Mouse (Mus musculus): ENCODE measurements around the gene Mylk. TPM values are rescaled to one million over a fixed set of nuclear protein-coding genes. Genes with fewer than 3 reads are reported as not detected.

The Mylk gene
- total and polyA plus RNA-seq, 3 experiments: 0.04 to 0.10 TPM; not detected in 1

DNA sequence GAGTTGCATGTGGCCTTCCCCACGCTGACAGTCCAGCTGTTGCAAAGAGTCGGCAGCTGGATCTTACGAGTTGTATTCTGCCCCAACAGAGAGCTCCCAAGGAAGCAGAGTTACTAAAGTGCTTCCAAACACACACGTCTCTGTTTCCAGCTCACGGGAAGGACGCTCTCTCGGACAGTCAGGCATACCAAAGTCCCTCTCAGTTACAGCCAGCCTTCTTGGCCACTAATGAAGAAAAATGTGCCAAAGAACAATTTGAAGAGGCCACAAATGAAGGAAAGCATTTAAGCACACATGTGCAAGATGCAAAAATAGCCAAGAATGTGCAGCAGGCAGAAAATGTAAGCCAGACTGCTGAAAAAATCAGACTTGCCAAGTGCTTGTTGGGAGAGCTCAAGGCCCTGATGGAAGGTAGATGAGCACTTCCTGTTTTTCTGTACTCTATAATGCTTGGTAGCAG, 38.5 kb upstream of the Mylk start:
- no peak for TF ChIP-seq ZNF384 (IDR thresholded peaks at IDR 0.05; ENCODE audit: low read depth, low read length)
- no peak for TF ChIP-seq PAX5 (IDR thresholded peaks at IDR 0.05; ENCODE audit: low read length)
- no peak for TF ChIP-seq CTCF (conservative IDR thresholded peaks at IDR 0.05 in 1 of 2, IDR thresholded peaks at IDR 0.05 in 1 of 2; ENCODE audit: low read depth in 2 of 2, low read length in 2 of 2)
- TF ChIP-seq TCF12 (IDR thresholded peaks at IDR 0.05; ENCODE audit: low read depth, low read length): no peak
- no peak for TF ChIP-seq CHD2 (IDR thresholded peaks at IDR 0.05; ENCODE audit: low read length)
- TF ChIP-seq MEF2A (IDR thresholded peaks at IDR 0.05; ENCODE audit: borderline replicate concordance, low read depth, low read length): no peak
- no peak for TF ChIP-seq CHD1 (IDR thresholded peaks at IDR 0.05; ENCODE audit: low read depth, low read length)
- no peak for TF ChIP-seq MXI1 (IDR thresholded peaks at IDR 0.05; ENCODE audit: low read depth, low read length)
- no peak for TF ChIP-seq ZC3H11A (IDR thresholded peaks at IDR 0.05; ENCODE audit: low read depth, low read length)
- no peak for TF ChIP-seq MAFK (IDR thresholded peaks at IDR 0.05; ENCODE audit: insufficient replicate concordance, low read length)
- no peak for TF ChIP-seq ZMIZ1 (IDR thresholded peaks at IDR 0.05; ENCODE audit: low read depth, low read length)
- no peak for TF ChIP-seq BHLHE40 (IDR thresholded peaks at IDR 0.05; ENCODE audit: low read depth, low read length)
- TF ChIP-seq ZKSCAN1 (IDR thresholded peaks at IDR 0.05; ENCODE audit: borderline replicate concordance, low read depth, low read length): no peak
- TF ChIP-seq E2F4 (IDR thresholded peaks at IDR 0.05; ENCODE audit: insufficient replicate concordance, low read depth, low read length): no peak
- no peak for TF ChIP-seq MAZ (IDR thresholded peaks at IDR 0.05; ENCODE audit: low read depth, low read length)
- TF ChIP-seq POLR2A (IDR thresholded peaks at IDR 0.05; ENCODE audit: low read depth, low read length): no peak
- TF ChIP-seq USF2 (conservative IDR thresholded peaks at IDR 0.05; ENCODE audit: low read depth, low read length): no peak
- TF ChIP-seq ETS1 (conservative IDR thresholded peaks at IDR 0.05; ENCODE audit: low read depth, low read length): no peak
- no peak for TF ChIP-seq NELFE (IDR thresholded peaks at IDR 0.05; ENCODE audit: low read depth, low read length)
- Histone ChIP-seq H3K4me3 (replicated peaks in 1 of 3; ENCODE audit: low read depth in 2 of 3, low read length in 2 of 3, poor library complexity in 1 of 3) (no peak overlapping the region), H3K79me2 (replicated peaks; ENCODE audit: control insufficient read depth, extremely low read depth, insufficient read depth, poor library complexity, severe bottlenecking) (no peaks in the 10 kb centered on the region), H3K36me3 (replicated peaks in 1 of 2; ENCODE audit: control insufficient read depth in 1 of 2, insufficient read depth in 1 of 2, low read length in 1 of 2) (peaks cover 37 to 77% of the 10 kb centered on the region in 2 experiments), H3K27me3 (replicated peaks) (no peaks in the 10 kb centered on the region), H3K9me3 (replicated peaks; ENCODE audit: low read length) (no peaks in the 10 kb centered on the region), H3K4me2 (ENCODE audit: insufficient read depth, low read depth, poor library complexity, severe bottlenecking) (no peak overlapping the region), H3K9ac (ENCODE audit: insufficient read depth, low read depth) (no peak overlapping the region), H3K27ac (ENCODE audit: insufficient read depth, low read depth) (no peak overlapping the region), H3K4me1 (ENCODE audit: control insufficient read depth in 1 of 2, insufficient read depth in 2 of 2) (no peaks in the 10 kb centered on the region)
- DNase-seq (ENCODE audit: extremely low read depth): no peak
- dilution Hi-C loops (cut with MboI; ENCODE audit: extremely low pct_ligation_motif_present, extremely low pct_unique_long_range_greater_than_20kb, low sequenced_read_pairs) (no loop called here), in situ Hi-C loops (cut with MboI; ENCODE audit: low pct_ligation_motif_present, low pct_unique_long_range_greater_than_20kb, low sequenced_read_pairs) (no loop called here)

DNA sequence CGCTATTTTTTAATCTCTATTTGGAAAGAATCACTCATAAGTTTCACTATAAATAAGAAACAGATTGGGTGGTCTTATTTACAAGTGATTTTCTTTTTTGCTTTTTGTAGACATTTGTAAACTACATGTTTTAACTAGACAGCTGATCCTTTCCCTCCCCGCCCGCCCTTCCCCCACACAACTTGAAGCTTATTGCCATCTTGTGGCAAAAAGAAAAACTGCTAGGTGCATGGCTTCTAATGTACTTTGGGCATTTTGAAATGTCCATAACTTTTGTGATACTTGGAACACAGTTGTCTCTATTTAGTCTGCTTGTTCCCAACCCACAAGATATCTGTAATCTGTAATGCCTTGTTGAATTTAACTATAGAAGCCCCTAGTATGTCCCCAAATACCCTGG, 33.5 kb upstream of the Mylk start:
- no peak overlapping the region for H3K9ac ChIP-seq (ENCODE audit: insufficient read depth, low read depth)
- H3K4me3 ChIP-seq (replicated peaks in 1 of 3; ENCODE audit: low read depth in 2 of 3, low read length in 2 of 3, poor library complexity in 1 of 3): no peak overlapping the region
- H3K4me1 ChIP-seq (ENCODE audit: control insufficient read depth in 1 of 2, insufficient read depth in 2 of 2): no peaks in the 10 kb centered on the region
- peaks cover 28 to 79% of the 10 kb centered on the region in 2 experiments for H3K36me3 ChIP-seq (replicated peaks in 1 of 2; ENCODE audit: control insufficient read depth in 1 of 2, insufficient read depth in 1 of 2, low read length in 1 of 2)
- H3K79me2 ChIP-seq (replicated peaks; ENCODE audit: control insufficient read depth, extremely low read depth, insufficient read depth, poor library complexity, severe bottlenecking): no peaks in the 10 kb centered on the region
- H3K9me3 ChIP-seq (replicated peaks; ENCODE audit: low read length): no peaks in the 10 kb centered on the region
- TF ChIP-seq RCOR1 (conservative IDR thresholded peaks at IDR 0.05; ENCODE audit: low read depth, low read length) (no peak), ZMIZ1 (IDR thresholded peaks at IDR 0.05; ENCODE audit: low read depth, low read length) (no peak), NELFE (IDR thresholded peaks at IDR 0.05; ENCODE audit: low read depth, low read length) (no peak), CTCF (conservative IDR thresholded peaks at IDR 0.05 in 1 of 2, IDR thresholded peaks at IDR 0.05 in 1 of 2; ENCODE audit: low read depth in 2 of 2, low read length in 2 of 2) (peak in 1 of 2 experiments; percentile 77; a peak in 2 of 4 replicates), RAD21 (IDR thresholded peaks at IDR 0.05; ENCODE audit: low read depth, low read length) (peak; percentile 30), ELF1 (IDR thresholded peaks at IDR 0.05; ENCODE audit: low read depth, low read length) (no peak), CHD2 (IDR thresholded peaks at IDR 0.05; ENCODE audit: low read length) (peak; percentile 85), SMC3 (IDR thresholded peaks at IDR 0.05; ENCODE audit: low read depth, low read length) (peak; percentile 66), ETS1 (conservative IDR thresholded peaks at IDR 0.05; ENCODE audit: low read depth, low read length) (no peak), PAX5 (IDR thresholded peaks at IDR 0.05; ENCODE audit: low read length) (no peak), MYC (IDR thresholded peaks at IDR 0.05; ENCODE audit: low read depth, low read length) (no peak)
- no peaks in the 10 kb centered on the region for H3K27me3 ChIP-seq (replicated peaks)
- dilution Hi-C loops (cut with MboI; ENCODE audit: extremely low pct_ligation_motif_present, extremely low pct_unique_long_range_greater_than_20kb, low sequenced_read_pairs): no loop called here
- H3K4me2 ChIP-seq (ENCODE audit: insufficient read depth, low read depth, poor library complexity, severe bottlenecking): no peak overlapping the region
- no peak overlapping the region for H3K27ac ChIP-seq (ENCODE audit: insufficient read depth, low read depth)
- in situ Hi-C loops (cut with MboI; ENCODE audit: low pct_ligation_motif_present, low pct_unique_long_range_greater_than_20kb, low sequenced_read_pairs): no loop called here
- DNase-seq (ENCODE audit: extremely low read depth): peak; percentile 51

All from CH12.LX (cell line).